Mouse (Mus musculus): ENCODE data around the gene Camkv. TPM values are rescaled to one million over a fixed set of nuclear protein-coding genes. Genes with fewer than 3 reads are reported as not detected.

Camkv gene
- not detected in 2 replicates for polyA plus RNA-seq (2012; ENCODE audit: insufficient read depth, insufficient read length, missing spikeins)

GRCm38 (mm10) chr9:107935374-107935773 lies at the start of gene Camkv:
TSS of gene Camkv (plus strand) at chr9:107935674.
- Histone ChIP-seq H3K27ac (replicated peaks; ENCODE audit: low read depth, low read length) (no peak within 1 kb of the TSS), H3K4me1 (ENCODE audit: control insufficient read depth, insufficient read depth, insufficient read length, low read length) (no peaks in the 10 kb centered on the region), H3K4me3 (ENCODE audit: insufficient read depth, low read depth, low read length) (peak within 1 kb of the TSS; percentile 9; the same call in 1 of the 2 replicates)

GRCm38 (mm10) chr9:107887804-107888266 lies 47.6 kb upstream of the Camkv start, which contains the start of gene Mon1a:
TSS of gene Mon1a (plus strand) at chr9:107888151.
- peak within 1 kb of the TSS; percentile 94 for H3K4me3 ChIP-seq (ENCODE audit: insufficient read depth, low read depth, low read length)
- H3K27ac ChIP-seq (replicated peaks; ENCODE audit: low read depth, low read length), result peak within 1 kb of the TSS; percentile 73

GRCm38 (mm10) chr9:107888267-107888850 lies 47.1 kb upstream of the Camkv start:
- no peaks in the 10 kb centered on the region for H3K4me1 ChIP-seq (ENCODE audit: control insufficient read depth, insufficient read depth, insufficient read length, low read length)
- peak overlapping the region; percentile 73 for H3K27ac ChIP-seq (replicated peaks; ENCODE audit: low read depth, low read length)
- H3K4me3 ChIP-seq (ENCODE audit: insufficient read depth, low read depth, low read length), result peak overlapping the region; percentile 94

More at GRCm38 (mm10) chr9:107887804-107888266, 47.6 kb upstream of the Camkv start, which contains the start of gene Mon1a:
- no peaks in the 10 kb centered on the region for H3K4me1 ChIP-seq (ENCODE audit: control insufficient read depth, insufficient read depth, insufficient read length, low read length)

- no peaks in the 10 kb centered on the region for H3K4me1 ChIP-seq (ENCODE audit: control insufficient read depth, insufficient read depth, insufficient read length, low read length)
- no peak overlapping the region for H3K4me3 ChIP-seq (ENCODE audit: insufficient read depth, low read depth, low read length)
- no peak overlapping the region for H3K27ac ChIP-seq (replicated peaks; ENCODE audit: low read depth, low read length)
Measured at GRCm38 (mm10) chr9:107890260-107890659, 45.2 kb upstream of the Camkv start.

GRCm38 (mm10) chr9:107891023-107891422 lies 44.5 kb upstream of the Camkv start:
- no peak overlapping the region for H3K4me3 ChIP-seq (ENCODE audit: insufficient read depth, low read depth, low read length)
- no peaks in the 10 kb centered on the region for H3K4me1 ChIP-seq (ENCODE audit: control insufficient read depth, insufficient read depth, insufficient read length, low read length)
- no peak overlapping the region for H3K27ac ChIP-seq (replicated peaks; ENCODE audit: low read depth, low read length)

- Histone ChIP-seq H3K4me3 (ENCODE audit: insufficient read depth, low read depth, low read length) (no peak overlapping the region), H3K4me1 (ENCODE audit: control insufficient read depth, insufficient read depth, insufficient read length, low read length) (no peaks in the 10 kb centered on the region), H3K27ac (replicated peaks; ENCODE audit: low read depth, low read length) (no peak overlapping the region)
Measured at GRCm38 (mm10) chr9:107898563-107898962, 36.9 kb upstream of the Camkv start.

GRCm38 (mm10) chr9:107899855-107900254 lies 35.6 kb upstream of the Camkv start:
- Histone ChIP-seq H3K4me1 (ENCODE audit: control insufficient read depth, insufficient read depth, insufficient read length, low read length) (no peaks in the 10 kb centered on the region), H3K4me3 (ENCODE audit: insufficient read depth, low read depth, low read length) (no peak overlapping the region), H3K27ac (replicated peaks; ENCODE audit: low read depth, low read length) (no peak overlapping the region)

GRCm38 (mm10) chr9:107900840-107901626 lies 34.4 kb upstream of the Camkv start:
- no peaks in the 10 kb centered on the region for H3K4me1 ChIP-seq (ENCODE audit: control insufficient read depth, insufficient read depth, insufficient read length, low read length)
- H3K4me3 ChIP-seq (ENCODE audit: insufficient read depth, low read depth, low read length), result no peak overlapping the region
- no peak overlapping the region for H3K27ac ChIP-seq (replicated peaks; ENCODE audit: low read depth, low read length)

GRCm38 (mm10) chr9:107901627-107901914 lies 33.9 kb upstream of the Camkv start:
- Histone ChIP-seq H3K27ac (replicated peaks; ENCODE audit: low read depth, low read length) (no peak overlapping the region), H3K4me3 (ENCODE audit: insufficient read depth, low read depth, low read length) (no peak overlapping the region)

GRCm38 (mm10) chr9:107904726-107905125 lies 30.7 kb upstream of the Camkv start:
- no peaks in the 10 kb centered on the region for H3K4me1 ChIP-seq (ENCODE audit: control insufficient read depth, insufficient read depth, insufficient read length, low read length)
- no peak overlapping the region for H3K4me3 ChIP-seq (ENCODE audit: insufficient read depth, low read depth, low read length)
- H3K27ac ChIP-seq (replicated peaks; ENCODE audit: low read depth, low read length), result no peak overlapping the region

More at GRCm38 (mm10) chr9:107901627-107901914, 33.9 kb upstream of the Camkv start:
- no peaks in the 10 kb centered on the region for H3K4me1 ChIP-seq (ENCODE audit: control insufficient read depth, insufficient read depth, insufficient read length, low read length)

- H3K4me1 ChIP-seq (ENCODE audit: control insufficient read depth, insufficient read depth, insufficient read length, low read length), result no peaks in the 10 kb centered on the region
- peak within 1 kb of the TSS; percentile 53 for H3K4me3 ChIP-seq (ENCODE audit: insufficient read depth, low read depth, low read length)
- peak within 1 kb of the TSS; percentile 21; the same call in 1 of the 2 replicates for H3K27ac ChIP-seq (replicated peaks; ENCODE audit: low read depth, low read length)
Measured at GRCm38 (mm10) chr9:107906252-107906966, 29.1 kb upstream of the Camkv start, which contains the start of gene Mst1r. TSS of gene Mst1r (plus strand) at chr9:107906873.

- H3K4me1 ChIP-seq (ENCODE audit: control insufficient read depth, insufficient read depth, insufficient read length, low read length), result no peaks in the 10 kb centered on the region
- H3K4me3 ChIP-seq (ENCODE audit: insufficient read depth, low read depth, low read length), result peak overlapping the region; percentile 53
- peak overlapping the region; percentile 21; the same call in 1 of the 2 replicates for H3K27ac ChIP-seq (replicated peaks; ENCODE audit: low read depth, low read length)
Measured at GRCm38 (mm10) chr9:107906967-107907800, 28.3 kb upstream of the Camkv start.

GRCm38 (mm10) chr9:107907801-107908120 lies 27.7 kb upstream of the Camkv start:
- Histone ChIP-seq H3K4me3 (ENCODE audit: insufficient read depth, low read depth, low read length) (peak overlapping the region; percentile 38), H3K27ac (replicated peaks; ENCODE audit: low read depth, low read length) (peak overlapping the region; percentile 30), H3K4me1 (ENCODE audit: control insufficient read depth, insufficient read depth, insufficient read length, low read length) (no peaks in the 10 kb centered on the region)

- Histone ChIP-seq H3K27ac (replicated peaks; ENCODE audit: low read depth, low read length) (peak overlapping the region; percentile 48), H3K4me3 (ENCODE audit: insufficient read depth, low read depth, low read length) (peak overlapping the region; percentile 38), H3K4me1 (ENCODE audit: control insufficient read depth, insufficient read depth, insufficient read length, low read length) (no peaks in the 10 kb centered on the region)
Measured at GRCm38 (mm10) chr9:107908410-107909158, 26.9 kb upstream of the Camkv start.
